Mouse (Mus musculus): ENCODE measurements around the gene Fiz1. TPM values are rescaled to one million over a fixed set of nuclear protein-coding genes. Genes with fewer than 3 reads are reported as not detected.

Fiz1 gene
- polyA plus RNA-seq (2014; fragmentation: Nextera tagmentation; extraction: Ambion mirVana) = 30.0 and 32.6 TPM in 2 replicates

DNA sequence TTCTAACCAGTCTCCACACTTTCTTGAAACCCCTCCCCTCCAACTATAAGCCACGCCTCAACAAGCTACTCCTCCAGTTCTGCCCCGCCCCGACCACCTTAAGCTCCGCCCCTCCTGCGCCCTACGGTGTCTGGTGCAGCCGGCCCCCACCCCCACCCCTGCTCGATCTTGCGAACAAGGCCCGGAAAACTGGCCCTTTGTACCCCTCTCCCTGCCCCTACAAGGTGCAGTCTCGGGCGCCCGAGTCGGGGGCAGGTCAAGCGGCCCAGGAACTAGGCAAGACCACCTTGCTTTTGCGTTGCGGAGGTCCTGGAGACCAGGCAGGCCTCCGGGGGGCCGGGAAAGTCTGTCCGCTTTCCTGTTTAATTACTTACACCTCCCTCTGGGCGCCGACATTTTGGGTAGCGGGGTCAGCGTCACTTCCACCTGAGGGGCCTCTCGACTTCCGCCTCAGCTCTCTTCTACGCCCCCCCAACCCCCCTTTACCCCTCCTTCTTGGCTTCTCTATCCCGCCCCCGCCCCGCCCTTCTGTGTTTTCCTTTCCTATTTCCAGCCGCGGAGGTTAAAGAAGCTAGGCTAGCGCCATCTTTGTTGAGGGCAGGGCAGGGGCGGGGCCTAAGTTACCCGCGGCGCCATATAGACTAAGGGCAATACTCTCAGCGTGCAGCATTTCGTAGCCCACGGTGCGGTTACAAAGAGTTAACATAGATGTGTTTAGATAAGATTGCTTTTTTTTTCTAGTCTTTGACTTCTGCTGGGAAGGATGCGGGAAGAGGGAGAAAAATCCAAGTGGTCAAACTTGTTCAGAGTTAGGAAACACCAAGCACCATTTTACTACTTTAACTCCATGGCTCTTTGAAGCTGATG is at the start of gene Fiz1, which contains the start of gene Zfp524:
Gene Fiz1 (minus strand): TSS at position 447 of the 867 bp plus-strand sequence.
Gene Zfp524 (plus strand): TSS at position 165 of the 867 bp plus-strand sequence.
- H3K9ac ChIP-seq = peak within 1 kb of the TSS; percentile 81
- H3K36me3 ChIP-seq (replicated peaks; ENCODE audit: control insufficient read depth, insufficient read depth) = peaks cover 34% of the 10 kb centered on the region
- ATAC-seq (ENCODE audit: low FRiP score) (peak; percentile 83), DNase-seq (ENCODE audit: low spot score) (peak; percentile 98)
- H3K4me2 ChIP-seq (replicated peaks) = peak within 1 kb of the TSS; percentile 68
- H3K27me3 ChIP-seq (ENCODE audit: control insufficient read depth, insufficient read depth, low read length) = no peaks in the 10 kb centered on the region
- no peaks in the 10 kb centered on the region for H3K9me3 ChIP-seq (ENCODE audit: control insufficient read depth, low read length)
- H3K27ac ChIP-seq = peak within 1 kb of the TSS; percentile 98
- H3K4me1 ChIP-seq (replicated peaks; ENCODE audit: control insufficient read depth, insufficient read depth, low read length) = peaks cover 8% of the 10 kb centered on the region
- under 1% methylated on average over 42 of the region's 42 CpGs for WGBS
- H3K4me3 ChIP-seq (replicated peaks; ENCODE audit: low read length) = peak within 1 kb of the TSS; percentile 72

GRCm38 (mm10) chr7:5062360-5063001 is 48.0 kb upstream of the Fiz1 start:
- peak overlapping the region; percentile 77 for H3K4me3 ChIP-seq (replicated peaks; ENCODE audit: low read length)
- H3K4me1 ChIP-seq (replicated peaks; ENCODE audit: control insufficient read depth, insufficient read depth, low read length) = peaks cover 36% of the 10 kb centered on the region
- ATAC-seq (ENCODE audit: low FRiP score) (peak; percentile 47), DNase-seq (ENCODE audit: low spot score) (peak; percentile 88)
- peak overlapping the region; percentile 99 for H3K27ac ChIP-seq
- H3K36me3 ChIP-seq (replicated peaks; ENCODE audit: control insufficient read depth, insufficient read depth) = peaks cover 13% of the 10 kb centered on the region
- peak overlapping the region; percentile 87 for H3K9ac ChIP-seq
- peaks cover 9% of the 10 kb centered on the region for H3K27me3 ChIP-seq (ENCODE audit: control insufficient read depth, insufficient read depth, low read length)
- WGBS = under 1% methylated on average over 51 of the region's 51 CpGs
- no peaks in the 10 kb centered on the region for H3K9me3 ChIP-seq (ENCODE audit: control insufficient read depth, low read length)
- peak overlapping the region; percentile 86 for H3K4me2 ChIP-seq (replicated peaks)

GRCm38 (mm10) chr7:5061774-5062359 is 47.4 kb upstream of the Fiz1 start, which contains the start of gene U2af2:
TSS of gene U2af2 (plus strand) at chr7:5062143.
- Histone ChIP-seq H3K4me1 (replicated peaks; ENCODE audit: control insufficient read depth, insufficient read depth, low read length) (peaks cover 40% of the 10 kb centered on the region), H3K27ac (peak within 1 kb of the TSS; percentile 99), H3K9ac (peak within 1 kb of the TSS; percentile 87), H3K27me3 (ENCODE audit: control insufficient read depth, insufficient read depth, low read length) (peaks cover 9% of the 10 kb centered on the region), H3K36me3 (replicated peaks; ENCODE audit: control insufficient read depth, insufficient read depth) (peaks cover 7% of the 10 kb centered on the region; the same call in 1 of the 2 replicates), H3K4me2 (replicated peaks) (peak within 1 kb of the TSS; percentile 86), H3K4me3 (replicated peaks; ENCODE audit: low read length) (peak within 1 kb of the TSS; percentile 77), H3K9me3 (ENCODE audit: control insufficient read depth, low read length) (no peaks in the 10 kb centered on the region)
- WGBS = under 1% methylated on average over 62 of the region's 65 CpGs
- ATAC-seq (ENCODE audit: low FRiP score) = peak; percentile 80
- DNase-seq (ENCODE audit: low spot score) = peak; percentile 89

GRCm38 (mm10) chr7:5060944-5061773 is 46.7 kb upstream of the Fiz1 start:
- H3K27me3 ChIP-seq (ENCODE audit: control insufficient read depth, insufficient read depth, low read length) = peaks cover 10% of the 10 kb centered on the region
- peak overlapping the region; percentile 87 for H3K9ac ChIP-seq
- WGBS = under 1% methylated on average over 60 of the region's 60 CpGs
- H3K27ac ChIP-seq = peak overlapping the region; percentile 99
- peak overlapping the region; percentile 77 for H3K4me3 ChIP-seq (replicated peaks; ENCODE audit: low read length)
- peak; percentile 99 for DNase-seq (ENCODE audit: low spot score)
- peak; percentile 90 for ATAC-seq (ENCODE audit: low FRiP score)
- H3K36me3 ChIP-seq (replicated peaks; ENCODE audit: control insufficient read depth, insufficient read depth) = no peaks in the 10 kb centered on the region
- peaks cover 41% of the 10 kb centered on the region for H3K4me1 ChIP-seq (replicated peaks; ENCODE audit: control insufficient read depth, insufficient read depth, low read length)
- peak overlapping the region; percentile 86 for H3K4me2 ChIP-seq (replicated peaks)
- H3K9me3 ChIP-seq (ENCODE audit: control insufficient read depth, low read length) = no peaks in the 10 kb centered on the region

GRCm38 (mm10) chr7:5060239-5060731 is 45.8 kb upstream of the Fiz1 start:
- Histone ChIP-seq H3K4me1 (replicated peaks; ENCODE audit: control insufficient read depth, insufficient read depth, low read length) (peaks cover 46% of the 10 kb centered on the region), H3K27ac (peak overlapping the region; percentile 99), H3K4me3 (replicated peaks; ENCODE audit: low read length) (peak overlapping the region; percentile 77), H3K36me3 (replicated peaks; ENCODE audit: control insufficient read depth, insufficient read depth) (no peaks in the 10 kb centered on the region), H3K9me3 (ENCODE audit: control insufficient read depth, low read length) (no peaks in the 10 kb centered on the region), H3K4me2 (replicated peaks) (peak overlapping the region; percentile 86), H3K9ac (peak overlapping the region; percentile 87), H3K27me3 (ENCODE audit: control insufficient read depth, insufficient read depth, low read length) (peaks cover 19% of the 10 kb centered on the region)
- 2% methylated on average over 27 of the region's 27 CpGs for WGBS
- DNase-seq (ENCODE audit: low spot score) (peak; percentile 71), ATAC-seq (ENCODE audit: low FRiP score) (no peak)

GRCm38 (mm10) chr7:5059421-5059820 is 44.9 kb upstream of the Fiz1 start:
- no peaks in the 10 kb centered on the region for H3K36me3 ChIP-seq (replicated peaks; ENCODE audit: control insufficient read depth, insufficient read depth)
- peaks cover 48% of the 10 kb centered on the region for H3K4me1 ChIP-seq (replicated peaks; ENCODE audit: control insufficient read depth, insufficient read depth, low read length)
- H3K27ac ChIP-seq = peak overlapping the region; percentile 99
- peak overlapping the region; percentile 86; the same call in 1 of the 2 replicates for H3K4me2 ChIP-seq (replicated peaks)
- DNase-seq (ENCODE audit: low spot score) (no peak), ATAC-seq (ENCODE audit: low FRiP score) (no peak)
- 0 out of 2 replicates have a peak overlapping the region, but pooled peaks have one; percentile 77 for H3K4me3 ChIP-seq (replicated peaks; ENCODE audit: low read length)
- peaks cover 28% of the 10 kb centered on the region for H3K27me3 ChIP-seq (ENCODE audit: control insufficient read depth, insufficient read depth, low read length)
- 0 out of 2 replicates have a peak overlapping the region, but pooled peaks have one; percentile 87 for H3K9ac ChIP-seq
- 89% methylated on average over 12 of the region's 12 CpGs for WGBS
- no peaks in the 10 kb centered on the region for H3K9me3 ChIP-seq (ENCODE audit: control insufficient read depth, low read length)

DNA sequence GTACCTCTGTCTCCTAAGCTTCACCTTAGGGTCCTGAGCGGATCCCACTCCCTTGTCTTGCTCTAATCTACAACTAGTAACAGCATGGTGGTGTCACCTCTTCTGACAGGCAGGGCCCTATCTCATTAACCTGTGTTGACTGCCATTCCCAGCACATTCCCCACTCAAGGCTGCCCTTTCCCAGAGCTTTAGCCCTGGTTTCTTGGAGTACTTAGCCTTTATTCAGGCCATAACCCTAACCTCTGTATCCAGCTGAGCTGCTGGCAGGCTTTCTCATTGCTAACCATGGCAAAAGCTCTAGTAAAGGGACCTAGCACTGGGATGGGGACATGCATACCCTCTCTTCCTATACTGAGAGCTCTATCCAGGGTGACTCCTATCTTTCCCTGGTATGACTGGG is 44.1 kb upstream of the Fiz1 start:
- H3K27me3 ChIP-seq (ENCODE audit: control insufficient read depth, insufficient read depth, low read length) = peaks cover 35% of the 10 kb centered on the region
- ATAC-seq (ENCODE audit: low FRiP score) = no peak
- no peak overlapping the region for H3K27ac ChIP-seq
- peaks cover 40% of the 10 kb centered on the region for H3K4me1 ChIP-seq (replicated peaks; ENCODE audit: control insufficient read depth, insufficient read depth, low read length)
- no peak for DNase-seq (ENCODE audit: low spot score)
- no peak overlapping the region for H3K4me3 ChIP-seq (replicated peaks; ENCODE audit: low read length)
- no peaks in the 10 kb centered on the region for H3K9me3 ChIP-seq (ENCODE audit: control insufficient read depth, low read length)
- H3K9ac ChIP-seq = peak overlapping the region; percentile 86; the same call in 1 of the 2 replicates
- 96% methylated on average over 1 of the region's 1 CpGs for WGBS
- H3K36me3 ChIP-seq (replicated peaks; ENCODE audit: control insufficient read depth, insufficient read depth) = no peaks in the 10 kb centered on the region
- peak overlapping the region; percentile 78; the same call in 1 of the 2 replicates for H3K4me2 ChIP-seq (replicated peaks)

GRCm38 (mm10) chr7:5057804-5058203 is 43.3 kb upstream of the Fiz1 start:
- Histone ChIP-seq H3K9me3 (ENCODE audit: control insufficient read depth, low read length) (no peaks in the 10 kb centered on the region), H3K4me2 (replicated peaks) (peak overlapping the region; percentile 78), H3K27me3 (ENCODE audit: control insufficient read depth, insufficient read depth, low read length) (peaks cover 44% of the 10 kb centered on the region), H3K36me3 (replicated peaks; ENCODE audit: control insufficient read depth, insufficient read depth) (no peaks in the 10 kb centered on the region; the same call in 1 of the 2 replicates), H3K9ac (peak overlapping the region; percentile 86), H3K4me3 (replicated peaks; ENCODE audit: low read length) (peak overlapping the region; percentile 68), H3K4me1 (replicated peaks; ENCODE audit: control insufficient read depth, insufficient read depth, low read length) (peaks cover 43% of the 10 kb centered on the region), H3K27ac (no peak overlapping the region)
- no peak for DNase-seq (ENCODE audit: low spot score)
- WGBS = 28% methylated on average over 11 of the region's 11 CpGs
- no peak for ATAC-seq (ENCODE audit: low FRiP score)
